Mouse (Mus musculus): ENCODE results near the gene Tmcc1.

The Tmcc1 gene

DNA sequence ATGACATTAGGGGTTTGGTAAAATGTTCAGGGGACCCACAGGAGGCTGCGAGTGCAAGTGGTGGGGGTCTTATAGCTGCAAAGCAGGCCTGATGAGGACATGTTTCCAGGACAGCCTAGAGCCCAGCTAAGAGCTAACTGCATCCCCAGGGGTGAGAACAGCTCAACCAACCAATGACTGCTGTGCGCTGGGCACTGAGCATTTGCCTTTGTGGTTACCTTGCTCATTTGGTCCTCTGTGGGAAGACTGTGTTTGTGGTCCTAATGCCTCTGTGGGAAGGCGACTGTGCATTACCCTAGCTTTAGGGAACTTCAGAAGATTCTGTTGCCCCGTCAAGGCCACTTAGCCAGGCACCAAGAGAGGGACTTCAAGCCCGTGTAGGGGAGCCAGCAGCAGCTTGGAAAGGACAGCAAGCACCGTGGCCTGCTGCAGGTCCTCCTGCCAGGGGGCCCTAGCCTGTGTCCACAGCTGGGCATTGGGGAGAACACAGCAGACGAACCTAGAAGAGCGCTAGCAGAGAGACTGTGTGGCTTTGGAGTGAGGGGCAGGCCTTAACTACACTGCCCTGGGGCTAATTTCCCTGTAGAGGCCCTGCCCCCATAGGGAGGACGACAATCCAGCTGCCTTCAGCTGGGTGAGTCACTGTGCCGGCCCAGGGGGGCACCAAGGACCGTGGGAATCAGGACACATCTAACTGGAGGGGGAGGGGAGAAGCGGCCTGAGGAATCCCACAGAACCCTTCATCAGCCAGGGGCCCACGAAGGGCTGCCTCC lies 202.0 kb downstream of the Tmcc1 start:
- peak; percentile 51 for DNase-seq

DNA sequence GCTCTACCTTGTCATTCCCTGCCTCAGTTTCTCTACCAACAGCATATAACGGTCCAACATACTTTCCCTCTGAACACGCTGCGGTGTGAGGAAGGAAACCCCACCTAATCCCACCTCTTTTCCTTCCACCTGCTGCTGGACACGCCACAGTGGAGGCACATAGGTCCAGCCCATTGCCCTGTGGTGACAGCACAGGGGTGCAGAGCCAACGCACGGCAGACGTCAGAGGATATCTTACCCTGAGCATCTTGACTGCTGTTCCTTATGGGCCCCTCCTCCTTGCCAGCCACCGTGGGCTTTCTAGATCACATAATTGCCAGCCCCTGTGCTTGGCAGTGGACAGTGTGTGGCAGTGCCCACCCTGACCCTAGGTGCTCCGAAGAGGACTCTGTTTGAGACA lies 202.8 kb downstream of the Tmcc1 start:
- DNase-seq, result no peak

DNA sequence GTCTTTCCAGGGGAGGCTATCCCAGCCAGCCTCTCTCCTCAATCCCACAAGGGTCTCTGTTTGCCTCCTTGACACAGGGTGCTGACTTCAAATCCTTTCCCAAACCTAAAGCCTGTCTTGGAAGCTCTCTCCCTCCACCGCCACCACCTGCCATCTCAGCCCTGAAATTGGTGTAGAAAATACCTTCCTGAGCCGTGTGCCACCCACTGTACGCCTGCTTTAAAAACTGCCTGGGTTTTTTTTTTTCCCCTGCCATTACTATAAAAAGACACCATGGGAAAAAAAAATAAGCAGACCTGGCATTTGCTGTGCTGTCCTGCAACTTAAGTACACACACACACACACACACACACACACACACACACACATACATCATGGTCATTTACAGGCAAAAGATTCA lies 203.2 kb downstream of the Tmcc1 start:
- DNase-seq, result no peak

DNA sequence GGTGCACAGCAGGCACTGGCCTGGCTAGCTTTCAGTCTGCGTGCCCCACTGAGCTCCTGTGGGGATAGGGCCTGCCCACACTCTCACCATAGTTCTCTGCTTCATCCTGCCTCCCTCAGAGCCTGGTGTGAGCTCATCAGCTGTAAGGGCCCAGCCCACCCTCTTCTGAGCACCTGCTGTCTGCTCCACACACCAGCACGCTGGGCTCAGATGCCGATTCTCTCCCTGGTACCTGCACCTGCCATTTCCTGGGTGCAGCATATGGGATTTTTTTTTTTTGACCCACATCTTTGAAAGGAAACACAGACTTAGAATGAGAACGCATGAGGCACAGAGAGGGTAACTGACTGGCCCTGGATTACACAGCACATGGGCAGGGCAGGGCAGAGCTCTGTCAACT lies 203.7 kb downstream of the Tmcc1 start:
- peak; percentile 91 for DNase-seq

DNA sequence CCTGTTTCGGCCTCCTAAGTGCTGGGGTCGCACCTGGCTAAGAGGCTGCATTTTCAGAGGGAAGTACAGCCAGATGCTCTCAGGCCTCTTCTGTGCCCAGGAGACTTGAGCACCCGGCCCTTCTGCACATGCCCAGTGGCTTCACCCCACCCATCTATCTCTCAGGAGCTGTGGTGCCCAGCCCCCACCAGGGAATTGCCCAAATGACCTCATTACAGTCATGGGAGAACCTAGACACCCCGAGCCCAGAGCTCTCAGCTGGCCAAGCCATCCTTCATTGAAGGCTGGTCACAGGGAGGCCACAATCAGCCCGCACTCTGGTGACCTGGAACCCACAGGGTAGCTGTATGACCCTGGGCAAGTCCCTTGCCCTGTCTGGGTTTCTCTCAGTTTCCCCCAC lies 204.3 kb downstream of the Tmcc1 start:
- DNase-seq, result peak; percentile 56

DNA sequence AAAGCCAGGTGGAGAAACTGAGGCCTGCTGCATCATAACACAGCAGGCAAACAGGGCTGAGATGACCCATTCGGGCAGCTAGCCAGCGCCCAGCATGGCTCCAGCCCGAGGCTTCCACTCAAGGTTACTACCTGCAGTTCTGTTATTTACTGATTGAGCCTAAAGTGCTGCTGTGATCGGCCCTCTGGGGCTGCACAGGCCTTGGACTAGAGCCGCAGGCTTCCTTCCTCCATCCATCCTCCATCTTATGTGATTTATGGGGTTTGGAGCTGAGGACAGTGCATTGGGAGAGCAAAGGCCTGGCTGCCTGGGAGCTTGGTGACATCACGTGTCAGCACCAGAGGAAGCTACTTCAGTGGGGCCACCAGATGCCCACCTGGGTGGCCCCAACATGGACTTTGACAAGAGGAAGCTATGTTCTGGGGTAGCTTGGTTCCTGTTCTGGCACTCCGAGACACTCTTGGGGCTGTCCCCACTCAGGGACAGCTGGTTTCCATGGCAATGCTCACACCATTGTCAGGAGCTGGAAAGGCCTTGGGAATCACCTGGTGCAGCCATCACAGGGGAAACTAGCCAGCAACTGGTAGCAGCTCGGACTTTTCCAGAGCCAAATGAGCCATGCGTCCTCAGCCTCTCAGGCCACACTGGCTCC lies 206.1 kb downstream of the Tmcc1 start:
- DNase-seq, result no peak

DNA sequence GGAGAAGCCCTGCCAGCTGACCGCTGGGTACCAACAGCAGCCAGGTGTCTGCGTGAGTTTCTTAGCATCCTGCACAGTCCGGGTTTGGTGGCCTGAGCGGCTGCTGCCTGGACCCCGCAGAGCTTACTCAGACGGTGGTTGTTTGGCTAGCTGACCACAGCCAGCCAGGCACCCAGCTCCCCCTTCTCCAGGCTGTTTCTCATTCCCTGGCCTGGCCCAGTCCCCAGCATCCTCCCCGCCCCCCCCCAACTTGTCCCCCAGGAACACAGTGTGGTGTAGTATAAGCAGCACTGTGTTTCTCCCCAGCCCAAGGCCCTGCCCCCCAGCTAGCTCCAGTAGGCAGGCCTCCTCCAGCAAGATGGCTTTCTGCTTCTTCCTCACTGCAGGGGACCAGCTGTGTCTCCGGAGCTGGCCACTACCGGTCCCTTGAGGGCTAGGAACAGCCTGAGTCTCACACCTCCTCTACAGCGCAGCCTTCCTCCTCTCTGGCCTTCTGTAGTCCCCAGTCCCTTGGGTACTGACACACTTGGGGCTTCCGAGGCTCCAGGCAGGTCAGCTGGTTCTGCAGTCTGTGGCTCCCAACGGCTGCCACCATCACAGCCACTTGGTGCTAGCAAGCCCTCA lies 206.7 kb downstream of the Tmcc1 start:
- no peak for DNase-seq

DNA sequence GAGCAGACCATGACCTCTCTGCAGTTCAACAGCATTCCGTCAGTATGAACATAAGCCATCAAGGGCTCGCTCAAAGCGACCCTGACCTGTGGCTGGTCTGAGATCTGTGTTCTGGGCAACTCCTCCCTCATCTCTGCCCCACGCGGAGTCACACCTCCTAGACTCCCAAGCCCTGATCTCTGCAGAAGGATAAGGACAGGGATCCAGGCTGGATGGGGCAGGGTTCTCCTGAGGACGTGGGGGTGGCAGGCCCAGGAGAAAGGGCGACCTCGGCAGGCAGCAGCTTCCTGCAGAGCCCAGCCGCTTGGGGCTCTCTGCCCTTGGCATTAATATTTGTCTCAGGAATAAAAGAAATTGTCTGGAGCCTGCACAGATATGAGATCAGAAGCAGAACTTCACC lies 207.7 kb downstream of the Tmcc1 start:
- DNase-seq, result no peak

DNA sequence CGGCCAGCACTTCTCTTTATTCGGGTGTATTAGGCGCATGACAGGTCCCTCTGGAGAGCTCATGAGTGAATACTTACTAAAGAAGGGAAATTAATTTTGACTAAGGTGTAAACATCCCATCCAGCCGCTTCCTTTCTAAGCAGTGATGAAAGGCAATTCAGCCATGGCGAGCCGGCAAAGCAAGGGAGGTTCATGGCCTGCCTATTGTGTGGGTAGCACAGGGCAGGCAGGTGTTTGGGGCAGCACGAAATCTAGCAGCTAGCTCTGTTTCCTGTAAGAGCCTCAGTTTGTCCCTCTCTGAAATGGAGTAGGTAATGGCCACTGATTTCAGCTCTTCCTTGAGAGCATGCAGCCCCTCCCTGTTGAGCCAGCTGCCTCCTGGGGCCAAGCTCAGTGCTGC lies 208.7 kb downstream of the Tmcc1 start:
- DNase-seq, result peak; percentile 42

DNA sequence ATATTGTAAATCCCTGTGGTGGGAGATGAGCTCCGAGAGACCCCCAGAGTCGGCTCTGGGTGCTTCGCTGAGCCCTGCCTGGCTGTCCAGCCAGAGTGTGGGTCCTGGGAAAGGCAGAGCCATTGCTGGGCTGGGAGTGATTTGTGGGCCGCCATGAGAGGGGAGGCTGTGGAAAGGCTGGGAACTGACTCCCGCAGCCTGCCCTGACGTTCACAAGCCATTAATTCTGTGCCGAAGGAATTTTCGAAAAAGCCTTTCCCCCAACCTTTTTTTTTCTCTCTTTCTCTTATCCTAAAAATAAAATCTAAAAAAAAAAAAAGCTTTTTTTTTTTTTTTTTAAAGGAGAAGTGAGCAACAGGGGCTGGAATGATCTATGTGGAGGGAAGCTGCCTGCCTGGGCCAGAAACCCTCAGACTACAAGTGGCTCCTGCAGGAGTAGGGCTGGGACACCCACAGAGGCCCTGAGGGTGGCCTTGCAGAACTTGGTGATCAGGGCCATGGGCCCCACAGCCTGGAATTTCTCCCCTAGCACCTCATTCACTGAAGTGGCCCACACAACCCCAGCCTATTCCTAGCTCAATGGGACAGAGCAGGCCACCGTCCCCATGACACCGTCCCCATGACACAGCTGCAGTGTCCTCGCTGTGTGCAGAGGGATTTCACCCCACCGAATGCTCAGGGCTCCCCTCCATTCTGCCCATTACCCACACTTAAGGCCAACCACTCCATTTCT lies 209.8 kb downstream of the Tmcc1 start:
- DNase-seq, result no peak

DNA sequence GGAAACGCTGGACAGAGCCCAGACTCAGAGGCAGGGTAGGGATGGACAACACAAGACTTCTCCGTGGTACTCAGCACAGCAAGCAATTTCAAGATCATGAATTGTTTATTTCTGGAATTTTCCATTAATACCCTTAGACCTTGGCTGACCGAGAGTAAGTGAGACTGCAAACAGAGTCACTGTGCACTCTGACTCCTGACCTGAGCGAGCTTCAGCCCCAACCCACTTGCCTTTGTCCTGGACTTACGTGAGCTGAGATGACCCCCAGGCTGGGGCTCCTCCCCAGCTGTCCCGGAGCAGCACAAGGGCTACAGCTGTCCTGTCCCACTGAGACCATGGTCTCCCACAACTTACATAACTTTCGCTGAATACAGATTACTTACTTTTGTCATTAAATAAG lies 210.4 kb downstream of the Tmcc1 start:
- DNase-seq, result no peak

DNA sequence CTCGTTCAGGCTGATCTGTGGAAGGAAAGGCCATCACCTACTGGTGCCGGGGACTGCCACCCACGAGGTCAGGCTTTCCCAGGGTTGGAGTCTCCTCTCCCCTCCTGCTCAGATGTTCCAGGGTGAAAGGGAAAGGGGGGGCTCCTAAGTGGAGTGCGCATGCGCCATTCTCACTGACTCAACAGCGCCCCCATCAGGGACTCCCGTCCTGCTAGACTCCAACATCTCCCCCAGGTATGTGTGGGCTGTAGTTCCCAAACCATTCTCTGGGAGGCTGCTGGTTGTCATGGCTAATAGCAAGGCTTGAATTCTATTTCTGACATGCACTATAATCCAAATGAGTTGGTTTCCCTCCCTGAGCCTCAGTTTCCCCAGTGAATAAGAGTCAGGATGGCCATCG lies 214.7 kb downstream of the Tmcc1 start:
- DNase-seq, result no peak

DNA sequence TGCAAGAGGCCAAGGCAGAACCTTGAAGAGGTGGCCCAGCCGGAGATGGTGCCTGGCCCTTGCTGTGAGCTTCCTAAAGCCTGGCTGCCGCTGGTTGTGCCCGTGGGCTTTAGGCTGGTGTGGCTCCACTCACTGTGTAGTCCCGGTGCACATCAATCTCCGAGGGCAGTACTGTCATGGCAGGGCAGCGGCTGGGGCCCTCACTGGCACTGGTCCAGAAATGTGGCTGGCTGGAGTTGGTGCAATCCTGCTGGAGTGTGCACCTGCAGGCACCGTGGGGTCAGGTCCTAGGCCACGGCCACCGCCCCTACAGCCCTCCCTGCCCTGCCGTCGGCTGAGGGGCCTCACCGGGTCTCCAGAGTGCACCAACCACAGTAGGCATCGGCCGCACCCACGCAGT lies 215.5 kb downstream of the Tmcc1 start:
- no peak for DNase-seq

DNA sequence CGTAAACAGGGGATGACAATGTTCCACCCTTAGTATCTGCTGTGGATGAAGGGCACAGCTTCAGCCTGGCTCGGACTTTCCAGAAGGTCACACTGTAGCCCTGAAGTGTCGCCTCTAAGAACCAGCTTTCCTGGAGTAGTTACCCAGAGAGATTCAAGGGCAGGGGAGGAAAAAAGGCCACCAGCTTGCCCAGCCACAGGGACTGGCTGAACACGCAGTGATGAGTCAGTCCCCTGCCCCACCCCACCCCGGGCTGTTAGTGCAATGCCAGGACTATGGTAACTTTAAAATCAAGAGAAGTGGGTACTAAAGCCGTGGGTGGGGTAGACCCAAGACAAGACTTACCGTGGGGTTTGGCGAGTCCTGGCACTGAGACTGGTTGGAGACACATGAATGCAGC lies 217.7 kb downstream of the Tmcc1 start:
- DNase-seq, result no peak

DNA sequence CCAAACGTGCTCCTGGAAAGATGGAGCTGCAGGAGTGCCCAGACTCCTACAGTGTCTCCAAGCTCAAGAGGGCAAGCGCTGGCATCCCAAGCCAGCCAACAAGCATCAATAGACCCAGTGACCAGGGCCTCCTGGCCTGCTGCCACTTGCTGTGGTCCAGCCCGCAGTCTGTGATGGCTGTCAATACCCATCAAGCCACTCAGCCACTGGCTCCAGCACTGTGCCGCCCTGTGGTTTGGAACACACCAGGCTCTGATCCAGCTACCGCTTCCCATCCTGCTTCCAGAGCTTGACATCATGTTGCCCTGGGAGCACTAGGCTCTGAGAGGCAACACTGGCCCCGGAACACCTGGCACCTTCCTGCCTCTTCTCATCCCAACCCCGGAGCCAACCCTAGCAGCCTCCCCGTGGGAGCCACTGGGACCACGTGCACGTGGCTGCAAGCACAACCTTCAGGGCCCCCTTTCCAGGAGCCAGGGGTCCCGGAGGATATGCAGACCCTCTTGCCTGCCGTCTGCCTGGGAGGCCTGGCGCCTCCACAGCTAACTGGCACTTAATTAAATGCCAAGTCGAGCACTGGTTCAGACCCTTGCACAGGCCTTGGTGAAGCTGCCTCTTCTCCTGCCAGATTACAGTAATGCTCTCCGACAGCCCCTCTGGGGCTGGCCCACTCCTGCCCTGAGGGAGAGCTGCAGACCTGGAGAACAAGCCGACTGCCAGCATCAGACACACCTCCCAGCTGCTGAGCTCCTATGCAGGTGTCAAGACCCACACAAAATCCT lies 219.2 kb downstream of the Tmcc1 start:
- DNase-seq, result no peak

DNA sequence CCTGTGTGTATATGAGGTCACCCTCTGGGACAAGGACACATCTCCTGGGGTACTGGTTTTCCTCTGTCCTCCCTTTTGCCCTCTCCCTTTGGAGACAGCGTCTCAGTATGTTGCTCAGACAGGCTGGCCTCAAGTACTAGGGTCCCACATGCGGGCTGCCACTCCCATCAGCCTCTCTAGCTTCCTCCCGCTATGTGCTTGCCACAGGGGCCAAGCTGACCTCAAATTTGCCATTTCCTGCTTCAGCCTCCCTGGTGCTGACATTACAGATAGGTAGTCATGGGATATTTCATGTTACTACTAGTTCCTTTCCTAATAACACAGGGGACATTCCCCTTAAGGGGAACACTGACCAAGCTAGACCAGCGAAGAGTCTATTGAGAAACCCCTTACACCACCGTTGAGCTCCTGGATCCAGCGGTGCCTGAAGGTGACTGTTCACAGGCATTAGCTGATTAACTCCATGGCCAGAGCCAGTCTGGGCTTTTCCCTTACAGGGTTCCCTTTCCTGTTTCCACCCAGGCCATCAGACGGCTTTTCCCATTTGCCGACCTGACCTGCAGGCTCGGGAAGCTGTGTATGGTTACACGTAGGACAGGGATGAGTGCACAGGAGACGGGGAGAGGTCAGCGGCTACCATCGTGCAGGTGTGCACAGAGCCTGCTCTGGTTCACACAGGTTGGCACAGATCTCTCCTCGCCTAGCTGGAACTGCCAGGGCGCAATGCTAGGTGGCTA lies 220.0 kb downstream of the Tmcc1 start:
- DNase-seq, result no peak

DNA sequence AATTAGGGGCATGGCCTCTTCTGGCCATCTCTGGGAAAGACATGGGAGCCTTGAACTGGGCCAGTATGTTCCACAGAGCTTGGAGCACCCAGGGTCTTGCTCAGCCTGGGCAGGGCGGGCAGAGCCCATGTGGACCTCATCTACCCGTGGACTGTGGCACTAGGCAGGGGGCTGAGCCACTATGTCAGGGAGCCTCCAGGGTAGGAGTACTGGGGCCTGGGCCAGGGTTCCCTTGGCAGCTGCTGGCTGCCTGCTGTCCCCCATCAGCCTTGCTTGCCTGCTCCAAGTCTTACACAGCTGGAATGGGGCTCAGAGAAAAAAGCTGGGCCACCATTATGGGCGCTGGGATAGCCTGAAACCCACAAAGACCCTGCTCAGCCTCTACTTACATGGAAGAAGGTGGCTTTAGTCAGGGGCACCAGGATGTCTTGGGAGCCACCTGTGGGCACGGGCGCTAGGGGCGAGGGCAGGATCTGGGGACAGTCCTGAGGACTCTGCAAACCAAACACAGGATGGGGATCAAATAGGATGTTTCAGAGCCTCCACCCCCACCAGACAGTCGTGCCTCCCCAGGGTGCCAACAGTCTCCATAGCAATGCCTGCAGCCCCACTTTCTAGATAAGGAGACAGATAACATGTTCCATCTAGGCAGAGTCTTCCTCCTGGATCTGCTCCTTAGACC lies 221.1 kb downstream of the Tmcc1 start:
- DNase-seq, result peak; percentile 45

DNA sequence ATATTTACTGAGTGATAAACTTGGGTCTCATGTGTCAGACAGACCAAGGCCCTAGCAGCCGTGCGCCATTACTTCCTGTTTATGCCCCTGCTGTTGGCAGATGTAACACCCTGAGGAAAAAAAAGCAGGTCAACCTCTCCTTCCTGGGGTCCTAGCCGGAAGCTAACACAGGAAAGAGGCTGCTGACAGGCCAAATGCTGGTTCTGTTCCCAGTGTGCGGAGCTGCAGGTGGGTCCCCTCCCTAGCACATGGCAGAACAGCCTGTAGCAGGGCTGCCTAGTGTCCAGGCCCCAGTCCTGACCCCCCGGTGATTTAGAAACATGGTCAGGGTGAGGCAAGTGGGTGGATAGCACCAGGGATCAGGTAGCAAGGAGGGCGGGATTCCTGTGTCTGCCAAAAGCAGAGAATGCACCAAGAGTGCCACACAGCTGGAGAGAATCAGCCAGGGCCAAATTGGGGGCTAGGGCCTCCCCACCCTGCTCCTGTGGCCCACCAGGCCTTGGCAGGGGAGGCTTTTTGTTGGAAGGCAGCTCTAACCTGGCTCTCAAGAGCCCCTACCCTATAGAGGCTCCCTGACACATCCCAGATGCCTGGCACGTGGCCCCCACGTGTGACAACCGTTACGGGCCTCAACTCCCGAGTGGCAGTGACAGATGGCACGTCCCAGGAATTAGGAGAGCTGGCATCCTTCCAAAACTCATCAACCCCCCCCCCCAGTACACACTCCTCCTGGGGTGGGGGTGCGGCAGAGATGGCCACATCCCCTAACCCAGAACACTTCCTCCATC lies 221.8 kb downstream of the Tmcc1 start:
- DNase-seq, result peak; percentile 81

DNA sequence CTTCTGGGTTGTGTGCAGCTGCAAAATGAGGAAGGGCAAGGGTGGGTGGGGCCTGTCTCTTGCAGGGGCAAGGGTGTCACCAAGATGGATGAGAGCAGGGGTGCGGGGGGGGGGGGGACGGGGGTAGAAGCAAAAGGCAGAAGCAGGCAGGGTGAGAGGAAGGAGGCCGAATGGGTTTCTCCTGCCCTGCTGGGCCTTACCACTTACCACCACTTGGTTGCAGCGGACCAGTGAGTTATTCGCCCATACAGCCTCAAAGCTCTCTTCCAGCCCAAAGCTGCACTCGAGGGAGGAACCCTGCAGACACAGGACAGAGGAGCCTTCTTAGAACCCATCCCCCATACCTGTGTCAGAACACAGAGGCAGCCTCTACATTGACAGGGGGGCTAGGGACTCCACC lies 223.3 kb downstream of the Tmcc1 start:
- DNase-seq, result peak; percentile 61

DNA sequence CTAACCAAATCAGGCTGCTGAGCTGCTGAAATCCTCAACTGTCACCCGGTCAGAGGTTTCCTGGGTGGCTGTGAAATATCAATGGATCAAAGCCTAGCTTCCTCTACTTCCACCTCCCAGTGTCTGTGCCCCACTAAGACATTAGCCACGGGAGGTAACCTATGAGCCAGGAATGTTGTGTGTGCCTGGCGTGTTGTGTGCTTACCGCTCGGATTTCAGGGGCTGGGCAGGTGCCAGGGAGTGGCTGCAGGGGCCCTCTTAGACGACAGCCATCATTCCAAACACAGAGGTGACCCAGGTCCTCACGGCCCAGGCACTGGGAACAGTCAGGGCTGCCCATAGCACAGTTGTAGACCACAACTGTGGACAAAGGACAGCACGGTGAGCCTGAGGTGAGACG lies 224.2 kb downstream of the Tmcc1 start:
- no peak for DNase-seq

DNA sequence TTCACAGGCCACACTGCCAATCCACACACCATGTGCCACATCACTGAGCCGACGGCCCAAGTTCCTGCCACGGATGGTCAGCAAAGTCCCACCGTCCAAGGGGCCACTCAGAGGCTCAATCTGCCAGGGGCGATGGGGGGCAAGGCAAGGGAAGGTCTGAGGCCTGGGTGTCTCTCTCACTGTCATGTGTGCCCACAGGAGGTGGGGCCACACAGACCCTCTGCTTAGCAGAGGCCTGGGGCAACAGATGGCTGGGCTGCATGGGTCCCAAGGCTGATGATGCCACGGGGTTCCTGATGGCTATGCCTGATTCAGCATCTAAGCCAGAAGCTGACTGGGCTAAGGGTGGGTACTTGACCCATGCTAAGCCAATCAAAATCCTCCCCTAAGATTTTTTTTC lies 224.6 kb downstream of the Tmcc1 start:
- no peak for DNase-seq
